Mouse (Mus musculus) heart, embryonic 10.5 days (tissue): ENCODE results near the gene Dusp6. TPM values are rescaled to one million over a fixed set of nuclear protein-coding genes. Genes with fewer than 3 reads are reported as not detected.

ENCODE experiments used
- DNase-seq: peaks from one replicate; pipeline ENCODE4 v3.0.0-alpha.2; 2017; ENCODE audit warnings: low spot score
- H3K27ac ChIP-seq: fragments of 300-500 bp; sonication (generic); 2 replicates; pipeline ENCODE4 v1.5.1; 2016; ENCODE audit warnings: mild to moderate bottlenecking
- H3K27me3 ChIP-seq: fragments of 300-500 bp; sonication (generic); 2 replicates; pipeline ENCODE4 v1.6.1; 2016; ENCODE audit warnings: mild to moderate bottlenecking; ENCODE audit not compliant: poor library complexity, insufficient read depth, severe bottlenecking
- H3K36me3 ChIP-seq: fragments of 300-500 bp; sonication (generic); 2 replicates; pipeline ENCODE4 v1.6.1; 2016; ENCODE audit warnings: mild to moderate bottlenecking, moderate library complexity
- H3K4me1 ChIP-seq: fragments of 300-500 bp; sonication (generic); 2 replicates; pipeline ENCODE4 v1.6.1; 2016; ENCODE audit warnings: mild to moderate bottlenecking
- H3K4me3 ChIP-seq: fragments of 300-500 bp; sonication (generic); 2 replicates; pipeline ENCODE4 v1.5.1; 2016; ENCODE audit warnings: mild to moderate bottlenecking, moderate library complexity
- H3K9me3 ChIP-seq: fragments of 300-500 bp; sonication (generic); 2 replicates; pipeline ENCODE4 v1.6.1; 2016; ENCODE audit warnings: mild to moderate bottlenecking, moderate library complexity
- WGBS: fragments of 180-500 bp; shearing (Covaris S2); methylation state at CpG from one replicate; pipeline ENCODE4 v1.1.7; 2016; 5-methylcytosine and 5-hydroxymethylcytosine counted together
- polyA plus RNA-seq: library from polyadenylated mRNA; unstranded; fragments of >200 nt; fragmentation: Nextera tagmentation; extraction: Ambion mirVana; gene quantifications from 2 replicates; pipeline ENCODE4 v1.2.1, GENCODE M21; 2016

Gene Dusp6
- polyA plus RNA-seq, 1 experiment from 2014 or later = 65.3 TPM

GRCm38 (mm10) chr10:99257531-99257930 lies 5.5 kb upstream of the Dusp6 start:
- Histone ChIP-seq H3K4me1 (no peaks in the 10 kb centered on the region), H3K27ac (no peak overlapping the region), H3K9me3 (no peaks in the 10 kb centered on the region), H3K36me3 (no peaks in the 10 kb centered on the region), H3K27me3 (no peaks in the 10 kb centered on the region), H3K4me3 (no peak overlapping the region)
- 74% methylated on average over 5 of the region's 5 CpGs for WGBS
- DNase-seq = no peak

GRCm38 (mm10) chr10:99259840-99260239 lies 3.2 kb upstream of the Dusp6 start:
- Histone ChIP-seq H3K4me3 (no peak overlapping the region), H3K36me3 (no peaks in the 10 kb centered on the region), H3K9me3 (no peaks in the 10 kb centered on the region), H3K27me3 (no peaks in the 10 kb centered on the region), H3K27ac (no peak overlapping the region), H3K4me1 (no peaks in the 10 kb centered on the region)
- WGBS = 85% methylated on average over 8 of the region's 8 CpGs
- DNase-seq = no peak

GRCm38 (mm10) chr10:99261151-99261635 lies 1.8 kb upstream of the Dusp6 start:
- H3K4me1 ChIP-seq = peaks cover 5% of the 10 kb centered on the region
- H3K4me3 ChIP-seq = peak overlapping the region; percentile 93
- peaks cover 4% of the 10 kb centered on the region for H3K36me3 ChIP-seq
- peak overlapping the region; percentile 98 for H3K27ac ChIP-seq
- peak; percentile 81 for DNase-seq
- WGBS = under 1% methylated on average over 30 of the region's 30 CpGs
- no peaks in the 10 kb centered on the region for H3K9me3 ChIP-seq
- H3K27me3 ChIP-seq = no peaks in the 10 kb centered on the region

GRCm38 (mm10) chr10:99261636-99262318 lies 1.3 kb upstream of the Dusp6 start:
- Histone ChIP-seq H3K27ac (peak overlapping the region; percentile 98), H3K4me1 (peaks cover 8% of the 10 kb centered on the region), H3K36me3 (peaks cover 10% of the 10 kb centered on the region), H3K9me3 (no peaks in the 10 kb centered on the region), H3K27me3 (no peaks in the 10 kb centered on the region), H3K4me3 (peak overlapping the region; percentile 93)
- WGBS = under 1% methylated on average over 62 of the region's 62 CpGs
- DNase-seq = peak; percentile 93

- WGBS = under 1% methylated on average over 20 of the region's 20 CpGs
- peaks cover 14% of the 10 kb centered on the region for H3K36me3 ChIP-seq
- DNase-seq = no peak
- H3K4me3 ChIP-seq = peak overlapping the region; percentile 93
- peaks cover 8% of the 10 kb centered on the region for H3K4me1 ChIP-seq
- peak overlapping the region; percentile 98 for H3K27ac ChIP-seq
- H3K9me3 ChIP-seq = no peaks in the 10 kb centered on the region
- no peaks in the 10 kb centered on the region for H3K27me3 ChIP-seq
These were observed 638 bp upstream of the Dusp6 start for GRCm38 (mm10) chr10:99262319-99262866.

- DNase-seq = no peak
- peaks cover 15% of the 10 kb centered on the region for H3K4me1 ChIP-seq
- no peaks in the 10 kb centered on the region for H3K27me3 ChIP-seq
- peaks cover 19% of the 10 kb centered on the region for H3K36me3 ChIP-seq
- H3K4me3 ChIP-seq = peak overlapping the region; percentile 93
- under 1% methylated on average over 66 of the region's 66 CpGs for WGBS
- no peaks in the 10 kb centered on the region for H3K9me3 ChIP-seq
- peak overlapping the region; percentile 98 for H3K27ac ChIP-seq
These were observed 589 bp downstream of the Dusp6 start for GRCm38 (mm10) chr10:99263419-99264221.

- DNase-seq = no peak
- no peaks in the 10 kb centered on the region for H3K27me3 ChIP-seq
- no peaks in the 10 kb centered on the region for H3K9me3 ChIP-seq
- H3K27ac ChIP-seq = peak overlapping the region; percentile 98
- H3K4me3 ChIP-seq = peak overlapping the region; percentile 93
- H3K4me1 ChIP-seq = peaks cover 23% of the 10 kb centered on the region
- peaks cover 19% of the 10 kb centered on the region for H3K36me3 ChIP-seq
- WGBS = under 1% methylated on average over 26 of the region's 26 CpGs
These were observed 1.4 kb downstream of the Dusp6 start for GRCm38 (mm10) chr10:99264301-99265010.

GRCm38 (mm10) chr10:99265011-99265694 lies 2.1 kb downstream of the Dusp6 start:
- no peak for DNase-seq
- no peaks in the 10 kb centered on the region for H3K27me3 ChIP-seq
- peak overlapping the region; percentile 93 for H3K4me3 ChIP-seq
- WGBS = 3% methylated on average over 7 of the region's 7 CpGs
- peak overlapping the region; percentile 98 for H3K27ac ChIP-seq
- H3K4me1 ChIP-seq = peaks cover 28% of the 10 kb centered on the region
- peaks cover 19% of the 10 kb centered on the region for H3K36me3 ChIP-seq
- H3K9me3 ChIP-seq = no peaks in the 10 kb centered on the region

- DNase-seq = no peak
- H3K4me1 ChIP-seq = peaks cover 36% of the 10 kb centered on the region
- H3K27me3 ChIP-seq = no peaks in the 10 kb centered on the region
- peaks cover 19% of the 10 kb centered on the region for H3K36me3 ChIP-seq
- no peaks in the 10 kb centered on the region for H3K9me3 ChIP-seq
- H3K4me3 ChIP-seq = peak overlapping the region; percentile 93
- H3K27ac ChIP-seq = peak overlapping the region; percentile 98
- 46% methylated on average over 14 of the region's 14 CpGs for WGBS
These were observed 3.0 kb downstream of the Dusp6 start for GRCm38 (mm10) chr10:99266025-99266424.

- Histone ChIP-seq H3K27me3 (no peaks in the 10 kb centered on the region), H3K4me3 (peak overlapping the region; percentile 2; the same call in 1 of the 2 replicates), H3K9me3 (no peaks in the 10 kb centered on the region), H3K27ac (no peak overlapping the region), H3K4me1 (peaks cover 41% of the 10 kb centered on the region), H3K36me3 (peaks cover 19% of the 10 kb centered on the region)
- no peak for DNase-seq
- 84% methylated on average over 1 of the region's 1 CpGs for WGBS
These were observed 4.6 kb downstream of the Dusp6 start for GRCm38 (mm10) chr10:99267621-99268020.

GRCm38 (mm10) chr10:99268421-99269300 lies 5.6 kb downstream of the Dusp6 start:
- Histone ChIP-seq H3K27me3 (no peaks in the 10 kb centered on the region), H3K9me3 (no peaks in the 10 kb centered on the region), H3K36me3 (peaks cover 19% of the 10 kb centered on the region), H3K27ac (peak overlapping the region; percentile 63), H3K4me1 (peaks cover 43% of the 10 kb centered on the region), H3K4me3 (no peak overlapping the region)
- 45% methylated on average over 19 of the region's 19 CpGs for WGBS
- no peak for DNase-seq
